Mouse (Mus musculus): ENCODE data around the gene Spata19. TPM values are rescaled to one million over a fixed set of nuclear protein-coding genes. Genes with fewer than 3 reads are reported as not detected.

Gene Spata19
- total RNA-seq (2012; rRNA removed) (not detected in 2 replicates), total RNA-seq (2014; rRNA removed) (not detected in 2 replicates), polyA plus RNA-seq (2012; ENCODE audit: insufficient read length, low read depth) (not detected in 2 replicates)

DNA sequence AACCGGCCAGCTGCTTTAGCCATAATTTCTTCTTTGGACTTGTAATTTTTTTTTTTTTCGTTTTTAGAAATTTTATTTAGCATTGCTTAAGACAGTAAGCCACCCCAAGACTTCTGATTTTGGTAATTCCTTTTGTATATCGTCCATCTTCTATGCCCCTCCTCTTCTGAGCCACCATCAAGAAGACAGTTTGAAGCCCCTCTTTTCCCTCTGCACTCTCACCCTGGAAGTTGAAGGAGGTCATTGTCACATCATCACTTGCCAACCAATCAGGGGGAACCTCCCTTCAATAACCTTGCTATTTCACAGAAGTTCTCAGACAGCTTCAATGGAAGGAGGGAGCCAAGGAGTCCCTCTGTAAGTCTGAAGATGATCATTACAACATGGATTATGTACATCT lies at the start of gene Spata19:
Spata19 (plus strand) TSS at position 301 of the 400 bp plus-strand sequence.
- Histone ChIP-seq H3K27me3 (replicated peaks) (peaks cover 13% of the 10 kb centered on the region), H3K4me2 (ENCODE audit: insufficient read depth, low read depth, poor library complexity, severe bottlenecking) (no peak within 1 kb of the TSS), H3K4me3 (replicated peaks in 1 of 3; ENCODE audit: low read depth in 2 of 3, low read length in 2 of 3, poor library complexity in 1 of 3) (peak within 1 kb of the TSS in 1 of 3 experiments; percentile 10), H3K79me2 (replicated peaks; ENCODE audit: control insufficient read depth, extremely low read depth, insufficient read depth, poor library complexity, severe bottlenecking) (no peaks in the 10 kb centered on the region), H3K36me3 (replicated peaks in 1 of 2; ENCODE audit: control insufficient read depth in 1 of 2, insufficient read depth in 1 of 2, low read length in 1 of 2) (no peaks in the 10 kb centered on the region), H3K9ac (ENCODE audit: insufficient read depth, low read depth) (no peak within 1 kb of the TSS), H3K27ac (ENCODE audit: insufficient read depth, low read depth) (peak within 1 kb of the TSS; percentile 6; the same call in 1 of the 2 replicates), H3K4me1 (ENCODE audit: control insufficient read depth in 1 of 2, insufficient read depth in 2 of 2) (peaks cover 0 to 7% of the 10 kb centered on the region in 2 experiments; a peak in 2 of 4 replicates), H3K9me3 (replicated peaks; ENCODE audit: low read length) (no peaks in the 10 kb centered on the region)
- TF ChIP-seq UBTF (IDR thresholded peaks at IDR 0.05; ENCODE audit: low read depth, low read length) = no peak
- TF ChIP-seq BHLHE40 (IDR thresholded peaks at IDR 0.05; ENCODE audit: low read depth, low read length) = no peak
- TF ChIP-seq RAD21 (IDR thresholded peaks at IDR 0.05; ENCODE audit: low read depth, low read length) = no peak
- no peak for TF ChIP-seq GABPA (IDR thresholded peaks at IDR 0.05; ENCODE audit: insufficient replicate concordance, low read depth, low read length)
- no peak for TF ChIP-seq KAT2A (IDR thresholded peaks at IDR 0.05; ENCODE audit: insufficient replicate concordance, low read length)
- no peak for TF ChIP-seq ZNF384 (IDR thresholded peaks at IDR 0.05; ENCODE audit: low read depth, low read length)
- no peak for TF ChIP-seq HCFC1 (IDR thresholded peaks at IDR 0.05; ENCODE audit: low read depth, low read length)
- TF ChIP-seq PAX5 (IDR thresholded peaks at IDR 0.05; ENCODE audit: low read length) = no peak
- TF ChIP-seq SIN3A (IDR thresholded peaks at IDR 0.05; ENCODE audit: low read length) = no peak
- no peak for TF ChIP-seq EP300 (IDR thresholded peaks at IDR 0.05; ENCODE audit: low read length)
- no peak for TF ChIP-seq POLR2AphosphoS2 (IDR thresholded peaks at IDR 0.05; ENCODE audit: low read depth, low read length)
- TF ChIP-seq NRF1 (IDR thresholded peaks at IDR 0.05; ENCODE audit: low read depth, low read length) = no peak
- no peak for TF ChIP-seq ZMIZ1 (IDR thresholded peaks at IDR 0.05; ENCODE audit: low read depth, low read length)
- no peak for TF ChIP-seq IRF4 (IDR thresholded peaks at IDR 0.05; ENCODE audit: low read depth, low read length)
- TF ChIP-seq RCOR1 (conservative IDR thresholded peaks at IDR 0.05; ENCODE audit: low read depth, low read length) = no peak
- dilution Hi-C loops (cut with MboI; ENCODE audit: extremely low pct_ligation_motif_present, extremely low pct_unique_long_range_greater_than_20kb, low sequenced_read_pairs) (no loop called here), in situ Hi-C loops (cut with MboI; ENCODE audit: low pct_ligation_motif_present, low pct_unique_long_range_greater_than_20kb, low sequenced_read_pairs) (no loop called here)
- no peak for DNase-seq (ENCODE audit: extremely low read depth)

DNA sequence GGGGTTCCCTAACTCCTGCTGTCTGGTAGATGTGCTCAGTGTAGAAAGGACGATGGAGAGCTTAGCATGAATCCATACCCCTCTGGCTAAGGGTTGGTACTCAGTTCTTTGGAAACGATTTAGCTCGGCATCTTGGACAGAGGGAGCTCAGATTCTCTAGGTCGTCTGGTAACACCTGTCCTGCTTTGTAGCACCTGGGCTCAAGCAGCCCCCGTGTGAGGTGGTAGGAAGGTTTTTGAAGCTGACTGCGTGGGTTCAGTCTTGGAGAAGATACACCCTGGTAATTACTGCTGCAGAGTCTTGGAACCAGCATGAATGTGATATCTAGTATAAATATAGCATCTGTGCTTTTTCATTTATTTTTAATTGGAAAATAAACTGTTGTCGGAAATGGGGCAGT lies 43.5 kb upstream of the Spata19 start:
- TF ChIP-seq EP300 (IDR thresholded peaks at IDR 0.05; ENCODE audit: low read length) (no peak), JUN (IDR thresholded peaks at IDR 0.05; ENCODE audit: insufficient read depth, low read depth, low read length) (no peak), HCFC1 (IDR thresholded peaks at IDR 0.05; ENCODE audit: low read depth, low read length) (no peak), SIN3A (IDR thresholded peaks at IDR 0.05; ENCODE audit: low read length) (no peak), USF2 (conservative IDR thresholded peaks at IDR 0.05; ENCODE audit: low read depth, low read length) (no peak), NELFE (IDR thresholded peaks at IDR 0.05; ENCODE audit: low read depth, low read length) (no peak), ZC3H11A (IDR thresholded peaks at IDR 0.05; ENCODE audit: low read depth, low read length) (no peak), CTCF (conservative IDR thresholded peaks at IDR 0.05 in 1 of 2, IDR thresholded peaks at IDR 0.05 in 1 of 2; ENCODE audit: low read depth in 2 of 2, low read length in 2 of 2) (no peak)
- dilution Hi-C loops (cut with MboI; ENCODE audit: extremely low pct_ligation_motif_present, extremely low pct_unique_long_range_greater_than_20kb, low sequenced_read_pairs) = no loop called here
- H3K9me3 ChIP-seq (replicated peaks; ENCODE audit: low read length) = no peaks in the 10 kb centered on the region
- no peak overlapping the region for H3K9ac ChIP-seq (ENCODE audit: insufficient read depth, low read depth)
- H3K27ac ChIP-seq (ENCODE audit: insufficient read depth, low read depth) = no peak overlapping the region
- H3K4me1 ChIP-seq (ENCODE audit: control insufficient read depth in 1 of 2, insufficient read depth in 2 of 2) = peaks cover 14 to 19% of the 10 kb centered on the region in 2 experiments
- H3K4me3 ChIP-seq (replicated peaks in 1 of 3; ENCODE audit: low read depth in 2 of 3, low read length in 2 of 3, poor library complexity in 1 of 3) = no peak overlapping the region
- H3K27me3 ChIP-seq (replicated peaks) = no peaks in the 10 kb centered on the region
- no peak for DNase-seq (ENCODE audit: extremely low read depth)
- peaks cover 45 to 80% of the 10 kb centered on the region in 2 experiments for H3K36me3 ChIP-seq (replicated peaks in 1 of 2; ENCODE audit: control insufficient read depth in 1 of 2, insufficient read depth in 1 of 2, low read length in 1 of 2)
- H3K79me2 ChIP-seq (replicated peaks; ENCODE audit: control insufficient read depth, extremely low read depth, insufficient read depth, poor library complexity, severe bottlenecking) = no peaks in the 10 kb centered on the region
- in situ Hi-C loops (cut with MboI; ENCODE audit: low pct_ligation_motif_present, low pct_unique_long_range_greater_than_20kb, low sequenced_read_pairs) = no loop called here
- H3K4me2 ChIP-seq (ENCODE audit: insufficient read depth, low read depth, poor library complexity, severe bottlenecking) = no peak overlapping the region
